Mouse (Mus musculus): ENCODE measurements around the gene Wdr5. TPM values are rescaled to one million over a fixed set of nuclear protein-coding genes. Genes with fewer than 3 reads are reported as not detected.

The Wdr5 gene
- polyA plus RNA-seq, 1 experiment: 46.9 TPM

GRCm38 (mm10) chr2:27560708-27561123 is 45.8 kb downstream of the Wdr5 start:
- H3K36me3 ChIP-seq (ENCODE audit: control insufficient read depth, insufficient read depth): no peaks in the 10 kb centered on the region
- peaks cover 56% of the 10 kb centered on the region for H3K27me3 ChIP-seq (ENCODE audit: control insufficient read depth, insufficient read depth, insufficient read length)
- TF ChIP-seq MYOG (IDR thresholded peaks at IDR 0.05; ENCODE audit: control insufficient read depth, extremely low read depth, insufficient read length): no peak
- TF ChIP-seq CTCF (IDR thresholded peaks at IDR 0.05; ENCODE audit: control insufficient read depth, insufficient read depth, insufficient read length): no peak
- TF ChIP-seq CEBPB (IDR thresholded peaks at IDR 0.05; ENCODE audit: low read depth): no peak
- no peak for TF ChIP-seq FOSL1 (IDR thresholded peaks at IDR 0.05; ENCODE audit: insufficient read depth, low read length, poor library complexity, severe bottlenecking)
- TF ChIP-seq USF1 (IDR thresholded peaks at IDR 0.05; ENCODE audit: low read depth): no peak
- TF ChIP-seq MAX (IDR thresholded peaks at IDR 0.05): no peak
- TF ChIP-seq MYOD1 (IDR thresholded peaks at IDR 0.05; ENCODE audit: control insufficient read depth, insufficient read length, low read depth): no peak
- no peak overlapping the region for H3ac ChIP-seq (ENCODE audit: control insufficient read depth, insufficient read length, low read depth)
- H3K79me3 ChIP-seq (ENCODE audit: low read depth): no peaks in the 10 kb centered on the region
- H3K4me3 ChIP-seq (ENCODE audit: insufficient read depth, poor library complexity, severe bottlenecking): no peak overlapping the region
- no peaks in the 10 kb centered on the region for H3K79me2 ChIP-seq (ENCODE audit: control insufficient read depth, insufficient read depth)

DNA sequence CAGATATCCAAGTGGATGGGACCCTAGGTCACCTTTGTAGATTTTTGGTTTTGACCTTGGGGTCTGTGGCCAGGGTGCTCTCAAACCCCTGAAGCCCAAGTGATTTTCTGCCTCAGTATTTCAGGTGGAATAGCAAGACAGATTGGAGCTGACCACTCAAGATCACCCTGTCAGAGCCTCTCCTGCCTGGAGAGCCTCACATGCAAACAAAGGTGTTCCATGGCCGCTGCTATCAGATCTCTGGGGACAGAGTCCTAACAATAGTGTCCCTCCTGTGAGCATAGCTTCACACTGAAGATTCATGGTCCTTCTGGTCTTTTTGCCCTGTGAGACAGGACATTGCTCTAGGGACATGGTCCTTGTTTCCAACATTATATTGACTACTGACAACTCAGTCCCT is 46.2 kb downstream of the Wdr5 start:
- H3K27me3 ChIP-seq (ENCODE audit: control insufficient read depth, insufficient read depth, insufficient read length): peaks cover 60% of the 10 kb centered on the region
- H3K79me3 ChIP-seq (ENCODE audit: low read depth): no peaks in the 10 kb centered on the region
- TF ChIP-seq CEBPB (IDR thresholded peaks at IDR 0.05; ENCODE audit: low read depth) (no peak), USF1 (IDR thresholded peaks at IDR 0.05; ENCODE audit: low read depth) (no peak), CTCF (IDR thresholded peaks at IDR 0.05; ENCODE audit: control insufficient read depth, insufficient read depth, insufficient read length) (no peak)
- H3K36me3 ChIP-seq (ENCODE audit: control insufficient read depth, insufficient read depth): no peaks in the 10 kb centered on the region
- H3ac ChIP-seq (ENCODE audit: control insufficient read depth, insufficient read length, low read depth): no peak overlapping the region
- no peak overlapping the region for H3K4me3 ChIP-seq (ENCODE audit: insufficient read depth, poor library complexity, severe bottlenecking)
- no peaks in the 10 kb centered on the region for H3K79me2 ChIP-seq (ENCODE audit: control insufficient read depth, insufficient read depth)

GRCm38 (mm10) chr2:27561829-27562228 is 46.9 kb downstream of the Wdr5 start:
- H3ac ChIP-seq (ENCODE audit: control insufficient read depth, insufficient read length, low read depth): no peak overlapping the region
- no peak overlapping the region for H3K4me3 ChIP-seq (ENCODE audit: insufficient read depth, poor library complexity, severe bottlenecking)
- H3K27me3 ChIP-seq (ENCODE audit: control insufficient read depth, insufficient read depth, insufficient read length): peaks cover 62% of the 10 kb centered on the region
- H3K36me3 ChIP-seq (ENCODE audit: control insufficient read depth, insufficient read depth): no peaks in the 10 kb centered on the region
- no peaks in the 10 kb centered on the region for H3K79me3 ChIP-seq (ENCODE audit: low read depth)
- H3K79me2 ChIP-seq (ENCODE audit: control insufficient read depth, insufficient read depth): no peaks in the 10 kb centered on the region
- TF ChIP-seq MAX (IDR thresholded peaks at IDR 0.05) (no peak), CEBPB (IDR thresholded peaks at IDR 0.05; ENCODE audit: low read depth) (no peak), USF1 (IDR thresholded peaks at IDR 0.05; ENCODE audit: low read depth) (no peak), MYOD1 (IDR thresholded peaks at IDR 0.05; ENCODE audit: control insufficient read depth, insufficient read length, low read depth) (no peak), CTCF (IDR thresholded peaks at IDR 0.05; ENCODE audit: control insufficient read depth, insufficient read depth, insufficient read length) (no peak), FOSL1 (IDR thresholded peaks at IDR 0.05; ENCODE audit: insufficient read depth, low read length, poor library complexity, severe bottlenecking) (no peak), MYOG (IDR thresholded peaks at IDR 0.05; ENCODE audit: control insufficient read depth, extremely low read depth, insufficient read length) (no peak)

GRCm38 (mm10) chr2:27563641-27564148 is 48.7 kb downstream of the Wdr5 start:
- no peaks in the 10 kb centered on the region for H3K79me2 ChIP-seq (ENCODE audit: control insufficient read depth, insufficient read depth)
- H3K79me3 ChIP-seq (ENCODE audit: low read depth): no peaks in the 10 kb centered on the region
- TF ChIP-seq FOSL1 (IDR thresholded peaks at IDR 0.05; ENCODE audit: insufficient read depth, low read length, poor library complexity, severe bottlenecking): no peak
- TF ChIP-seq CTCF (IDR thresholded peaks at IDR 0.05; ENCODE audit: control insufficient read depth, insufficient read depth, insufficient read length): no peak
- no peak for TF ChIP-seq CEBPB (IDR thresholded peaks at IDR 0.05; ENCODE audit: low read depth)
- no peak for TF ChIP-seq MYOD1 (IDR thresholded peaks at IDR 0.05; ENCODE audit: control insufficient read depth, insufficient read length, low read depth)
- TF ChIP-seq MYOG (IDR thresholded peaks at IDR 0.05; ENCODE audit: control insufficient read depth, extremely low read depth, insufficient read length): no peak
- no peak for TF ChIP-seq MAX (IDR thresholded peaks at IDR 0.05)
- TF ChIP-seq USF1 (IDR thresholded peaks at IDR 0.05; ENCODE audit: low read depth): no peak
- H3K36me3 ChIP-seq (ENCODE audit: control insufficient read depth, insufficient read depth): no peaks in the 10 kb centered on the region
- peaks cover 72% of the 10 kb centered on the region for H3K27me3 ChIP-seq (ENCODE audit: control insufficient read depth, insufficient read depth, insufficient read length)
- H3K4me3 ChIP-seq (ENCODE audit: insufficient read depth, poor library complexity, severe bottlenecking): no peak overlapping the region
- no peak overlapping the region for H3ac ChIP-seq (ENCODE audit: control insufficient read depth, insufficient read length, low read depth)

GRCm38 (mm10) chr2:27564694-27565093 is 49.7 kb downstream of the Wdr5 start:
- H3K79me3 ChIP-seq (ENCODE audit: low read depth): no peaks in the 10 kb centered on the region
- H3ac ChIP-seq (ENCODE audit: control insufficient read depth, insufficient read length, low read depth): no peak overlapping the region
- peaks cover 75% of the 10 kb centered on the region for H3K27me3 ChIP-seq (ENCODE audit: control insufficient read depth, insufficient read depth, insufficient read length)
- no peaks in the 10 kb centered on the region for H3K79me2 ChIP-seq (ENCODE audit: control insufficient read depth, insufficient read depth)
- H3K4me3 ChIP-seq (ENCODE audit: insufficient read depth, poor library complexity, severe bottlenecking): no peak overlapping the region
- TF ChIP-seq MYOG (IDR thresholded peaks at IDR 0.05; ENCODE audit: control insufficient read depth, extremely low read depth, insufficient read length) (no peak), MYOD1 (IDR thresholded peaks at IDR 0.05; ENCODE audit: control insufficient read depth, insufficient read length, low read depth) (no peak), CTCF (IDR thresholded peaks at IDR 0.05; ENCODE audit: control insufficient read depth, insufficient read depth, insufficient read length) (no peak), USF1 (IDR thresholded peaks at IDR 0.05; ENCODE audit: low read depth) (no peak)
- H3K36me3 ChIP-seq (ENCODE audit: control insufficient read depth, insufficient read depth): no peaks in the 10 kb centered on the region

Measured in C2C12 (cell line).